Comparison of ENCODE assay signal across 19 mouse cellular contexts in genomic region chr15:30423146-30423545, GRCm38 (mm10).
A peak's percentile ranks its signal among the peaks of the same experiment; 100 is the strongest.
DNase-seq lines count a peak whose midpoint lies in the region; ATAC-seq lines count a peak whose summit lies in the region.
"Had no signal": no experiment of that assay in that cellular context is flagged by ENCODE, and none has a peak within 500 bp of the region (broad histone marks: within the 10 kb centered on the region; RNA-seq: fewer than 3 reads in every experiment).

No protein-coding gene starts in this region.

- no peak for ATAC-seq in cerebellum, adult (ENCODE audit: insufficient number of reproducible peaks, low FRiP score, low TSS enrichment)
- ATAC-seq: activated CD4-positive, CD25-positive, alpha-beta regulatory T cell, adult 4 months; CD4-positive, CD25-positive, alpha-beta regulatory T cell, adult 4 months; Patski had no signal

- peak; percentile 53 for DNase-seq in cerebellum, adult 9-10 months
- DNase-seq in cerebellum, adult 11 months: no peak
- DNase-seq in cerebellum, adult 9-11 months: peak; percentile 24
- DNase-seq in brain, adult 2 months (ENCODE audit: low read depth, low spot score): peak; percentile 40
- no peak for DNase-seq in yolk sac, embryonic 10.5 days (ENCODE audit: low spot score)
- DNase-seq: adrenal gland, adult 2 months; adrenal gland, adult 8-10 months; adrenal gland, postnatal 10 days; adrenal gland, postnatal 14 days; adrenal gland, postnatal 25 days; adrenal gland, postnatal 36 days; B cell, adult 2 months; cerebellum, adult 11-12 months; cerebellum, adult 8-10 months; cerebellum, postnatal 10 days had no signal

Comparison
In these comparisons a context has a peak if more than half of its experiments do, and no peak if none do; other contexts are left out.
1. DNase-seq: peak in cerebellum, adult 9-10 months (single experiment), cerebellum, adult 9-11 months (single experiment) and brain, adult 2 months (single experiment); none in cerebellum, adult 11 months (single experiment) and yolk sac, embryonic 10.5 days (single experiment).